Mouse (Mus musculus) hindbrain, embryonic 16.5 days (tissue): ENCODE results near the gene Ccser1. TPM values are rescaled to one million over a fixed set of nuclear protein-coding genes. Genes with fewer than 3 reads are reported as not detected.
A peak's percentile ranks its signal among the peaks of the same experiment; 100 is the strongest.

Experiments used
- ATAC-seq: fragments of 200-750 bp; cut with Nextera tagmentation; 2 replicates; pipeline ENCODE4 v1.8.0; 2017; ENCODE audit warnings: moderate TSS enrichment, moderate library complexity
- H3K27ac ChIP-seq: fragments of 300-500 bp; sonication (generic); 2 replicates; pipeline ENCODE4 v1.5.1; 2014; ENCODE audit warnings: low read depth, mild to moderate bottlenecking, control low read depth, low read length, moderate library complexity
- H3K27me3 ChIP-seq: fragments of 300-500 bp; sonication (generic); replicated peaks from 2 replicates; pipeline ENCODE4 v1.6.1; 2014; ENCODE audit warnings: low read length; ENCODE audit not compliant: control insufficient read depth, insufficient read depth
- H3K36me3 ChIP-seq: fragments of 300-500 bp; sonication (generic); 2 replicates; pipeline ENCODE4 v1.6.1; 2014; ENCODE audit warnings: mild to moderate bottlenecking, low read length, moderate library complexity, mixed read lengths; ENCODE audit not compliant: control insufficient read depth, insufficient read depth
- H3K4me1 ChIP-seq: fragments of 300-500 bp; sonication (generic); 2 replicates; pipeline ENCODE4 v1.6.1; 2014; ENCODE audit warnings: low read depth, low read length; ENCODE audit not compliant: control insufficient read depth, insufficient read depth
- H3K4me2 ChIP-seq: fragments of 300-500 bp; sonication (generic); 2 replicates; pipeline ENCODE4 v1.6.1; 2014; ENCODE audit warnings: mild to moderate bottlenecking, low read length, control low read depth, moderate library complexity
- H3K4me3 ChIP-seq: fragments of 300-500 bp; sonication (generic); 2 replicates; pipeline ENCODE4 v1.5.1; 2014; ENCODE audit warnings: mild to moderate bottlenecking, low read length, control low read depth, moderate library complexity
- H3K9ac ChIP-seq: fragments of 300-500 bp; sonication (generic); 2 replicates; pipeline ENCODE4 v1.6.1; 2014; ENCODE audit warnings: low read depth, mild to moderate bottlenecking, control low read depth, low read length, moderate library complexity
- H3K9me3 ChIP-seq: fragments of 300-500 bp; sonication (generic); 2 replicates; pipeline ENCODE4 v1.6.1; 2014; ENCODE audit warnings: mild to moderate bottlenecking, low read length, moderate library complexity; ENCODE audit not compliant: control insufficient read depth
- WGBS: fragments of 180-500 bp; shearing (Covaris S2); extraction: QIAGEN DNeasy Blood & Tissue Kit; methylation state at CpG from one replicate; pipeline ENCODE4 v1.1.7; 2014; 5-methylcytosine and 5-hydroxymethylcytosine counted together
- polyA plus RNA-seq: library from polyadenylated mRNA; unstranded; fragments of >200 nt; fragmentation: Nextera tagmentation; extraction: Ambion mirVana; gene quantifications from 2 replicates; pipeline ENCODE4 v1.2.1, GENCODE M21; 2015

Ccser1 gene
- polyA plus RNA-seq, 1 experiment from 2014 or later, result 13.3 TPM

GRCm38 (mm10) chr6:61817716-61818115 lies 637.6 kb downstream of the Ccser1 start:
- H3K4me3 ChIP-seq, result no peak overlapping the region
- H3K4me2 ChIP-seq, result no peak overlapping the region
- H3K27me3 ChIP-seq, result no peaks in the 10 kb centered on the region
- no peaks in the 10 kb centered on the region for H3K36me3 ChIP-seq
- 66% methylated on average over 1 of the region's 1 CpGs for WGBS
- ATAC-seq, result no peak
- no peaks in the 10 kb centered on the region for H3K9me3 ChIP-seq
- no peak overlapping the region for H3K27ac ChIP-seq
- H3K9ac ChIP-seq, result no peak overlapping the region
- no peaks in the 10 kb centered on the region for H3K4me1 ChIP-seq

- no peak overlapping the region for H3K4me3 ChIP-seq
- WGBS, result 89% methylated on average over 1 of the region's 1 CpGs
- no peaks in the 10 kb centered on the region for H3K9me3 ChIP-seq
- no peaks in the 10 kb centered on the region for H3K27me3 ChIP-seq
- no peak overlapping the region for H3K4me2 ChIP-seq
- ATAC-seq, result no peak
- H3K27ac ChIP-seq, result no peak overlapping the region
- no peaks in the 10 kb centered on the region for H3K36me3 ChIP-seq
- H3K4me1 ChIP-seq, result no peaks in the 10 kb centered on the region
- no peak overlapping the region for H3K9ac ChIP-seq
Measured at GRCm38 (mm10) chr6:61876302-61876701, 696.2 kb downstream of the Ccser1 start.

- Histone ChIP-seq H3K27me3 (no peaks in the 10 kb centered on the region), H3K4me1 (no peaks in the 10 kb centered on the region), H3K9ac (no peak overlapping the region), H3K4me3 (no peak overlapping the region), H3K9me3 (no peaks in the 10 kb centered on the region), H3K36me3 (no peaks in the 10 kb centered on the region), H3K27ac (no peak overlapping the region; the same call in 1 of the 2 replicates), H3K4me2 (no peak overlapping the region)
- 0 out of 2 replicates have a peak, but pooled peaks have one; percentile 45 for ATAC-seq
- 58% methylated on average over 4 of the region's 4 CpGs for WGBS
Measured at GRCm38 (mm10) chr6:61898238-61898637, 718.1 kb downstream of the Ccser1 start.

GRCm38 (mm10) chr6:61902715-61903114 lies 722.6 kb downstream of the Ccser1 start:
- Histone ChIP-seq H3K4me3 (no peak overlapping the region), H3K27me3 (no peaks in the 10 kb centered on the region), H3K4me2 (no peak overlapping the region), H3K36me3 (no peaks in the 10 kb centered on the region), H3K27ac (no peak overlapping the region), H3K4me1 (no peaks in the 10 kb centered on the region), H3K9me3 (no peaks in the 10 kb centered on the region), H3K9ac (no peak overlapping the region)
- no peak for ATAC-seq
- 48% methylated on average over 1 of the region's 1 CpGs for whole genome bisulfite sequencing

- WGBS, result 94% methylated on average over 3 of the region's 3 CpGs
- H3K4me1 ChIP-seq, result no peaks in the 10 kb centered on the region
- H3K4me2 ChIP-seq, result no peak overlapping the region
- no peak overlapping the region for H3K9ac ChIP-seq
- H3K4me3 ChIP-seq, result no peak overlapping the region
- no peaks in the 10 kb centered on the region for H3K9me3 ChIP-seq
- no peaks in the 10 kb centered on the region for H3K27me3 ChIP-seq
- no peak for ATAC-seq
- H3K27ac ChIP-seq, result no peak overlapping the region
- H3K36me3 ChIP-seq, result no peaks in the 10 kb centered on the region
Measured at GRCm38 (mm10) chr6:61912896-61913295, 732.8 kb downstream of the Ccser1 start.

GRCm38 (mm10) chr6:61931622-61932021 lies 751.5 kb downstream of the Ccser1 start:
- WGBS, result 82% methylated on average over 1 of the region's 1 CpGs
- Histone ChIP-seq H3K4me2 (no peak overlapping the region), H3K27ac (no peak overlapping the region), H3K9me3 (no peaks in the 10 kb centered on the region), H3K27me3 (no peaks in the 10 kb centered on the region), H3K9ac (no peak overlapping the region), H3K4me3 (no peak overlapping the region), H3K36me3 (no peaks in the 10 kb centered on the region), H3K4me1 (no peaks in the 10 kb centered on the region)
- no peak for ATAC-seq

GRCm38 (mm10) chr6:61936656-61937055 lies 756.5 kb downstream of the Ccser1 start:
- Histone ChIP-seq H3K4me2 (no peak overlapping the region), H3K4me1 (no peaks in the 10 kb centered on the region)
- 93% methylated on average over 1 of the region's 1 CpGs for WGBS

GRCm38 (mm10) chr6:61939236-61939635 lies 759.1 kb downstream of the Ccser1 start:
- Histone ChIP-seq H3K9me3 (no peaks in the 10 kb centered on the region), H3K36me3 (no peaks in the 10 kb centered on the region), H3K27ac (no peak overlapping the region), H3K4me3 (no peak overlapping the region), H3K27me3 (no peaks in the 10 kb centered on the region), H3K4me2 (no peak overlapping the region), H3K4me1 (no peaks in the 10 kb centered on the region), H3K9ac (no peak overlapping the region)
- ATAC-seq, result no peak
- 69% methylated on average over 1 of the region's 1 CpGs for WGBS

More at GRCm38 (mm10) chr6:61936656-61937055, 756.5 kb downstream of the Ccser1 start:
- Histone ChIP-seq H3K27me3 (no peaks in the 10 kb centered on the region), H3K9ac (no peak overlapping the region), H3K9me3 (no peaks in the 10 kb centered on the region), H3K27ac (no peak overlapping the region), H3K36me3 (no peaks in the 10 kb centered on the region), H3K4me3 (no peak overlapping the region)
- no peak for ATAC-seq

- Histone ChIP-seq H3K27me3 (no peaks in the 10 kb centered on the region), H3K9me3 (no peaks in the 10 kb centered on the region), H3K4me3 (no peak overlapping the region), H3K4me2 (no peak overlapping the region), H3K4me1 (no peaks in the 10 kb centered on the region), H3K27ac (no peak overlapping the region), H3K9ac (no peak overlapping the region), H3K36me3 (no peaks in the 10 kb centered on the region)
- no peak for ATAC-seq
- WGBS, result 92% methylated on average over 2 of the region's 2 CpGs
Measured at GRCm38 (mm10) chr6:61953703-61954102, 773.6 kb downstream of the Ccser1 start.

GRCm38 (mm10) chr6:61976878-61977277 lies 796.8 kb downstream of the Ccser1 start:
- no peak overlapping the region for H3K27ac ChIP-seq
- no peaks in the 10 kb centered on the region for H3K9me3 ChIP-seq
- no peak overlapping the region for H3K4me3 ChIP-seq
- WGBS, result 67% methylated on average over 2 of the region's 2 CpGs
- H3K4me1 ChIP-seq, result no peaks in the 10 kb centered on the region
- H3K36me3 ChIP-seq, result no peaks in the 10 kb centered on the region
- 0 out of 2 replicates have a peak, but pooled peaks have one; percentile 37 for ATAC-seq
- H3K9ac ChIP-seq, result no peak overlapping the region
- H3K27me3 ChIP-seq, result no peaks in the 10 kb centered on the region
- no peak overlapping the region for H3K4me2 ChIP-seq
